Mouse (Mus musculus) CH12.LX (cell line): ENCODE results near the gene Olfr617. TPM values are rescaled to one million over a fixed set of nuclear protein-coding genes. Genes with fewer than 3 reads are reported as not detected.

Source experiments
- DNase-seq: peaks from one replicate; pipeline ENCODE4 v3.0.0-alpha.2; 2013; ENCODE audit errors: extremely low read depth
- H3K27ac ChIP-seq: 2 replicates; pipeline ENCODE4 v1.5.1; 2012; ENCODE audit warnings: low read depth, mild to moderate bottlenecking, control low read depth, moderate library complexity; ENCODE audit not compliant: insufficient read depth
- H3K27me3 ChIP-seq: replicated peaks from 2 replicates; pipeline ENCODE3; 2012; ENCODE audit warnings: inconsistent platforms
- H3K36me3 ChIP-seq, 2 experiments: replicated peaks in 1 of 2; 2 replicates each; pipeline versions ENCODE3 to v1.6.1; 2012; ENCODE audit warnings: inconsistent platforms in 1 of 2, low read length in 1 of 2, mild to moderate bottlenecking in 1 of 2, mixed read lengths in 1 of 2, moderate library complexity in 1 of 2; ENCODE audit not compliant: control insufficient read depth in 1 of 2, insufficient read depth in 1 of 2
- H3K4me1 ChIP-seq, 2 experiments: 2 replicates each; pipeline ENCODE4 v1.6.1; 2012; ENCODE audit warnings: inconsistent platforms in 1 of 2, moderate library complexity in 1 of 2; ENCODE audit not compliant: insufficient read depth in 2 of 2, control insufficient read depth in 1 of 2
- H3K4me2 ChIP-seq: 2 replicates; pipeline ENCODE4 v1.6.1; 2012; ENCODE audit warnings: low read depth, mild to moderate bottlenecking, control low read depth; ENCODE audit not compliant: poor library complexity, insufficient read depth, severe bottlenecking
- H3K4me3 ChIP-seq, 3 experiments: fragments of 150-350 bp in 1 of 3; sonication (generic) in 1 of 3; replicated peaks in 1 of 3; 2 replicates each; pipeline versions ENCODE3 to v1.5.1; 2011 to 2012; ENCODE audit warnings: low read depth in 2 of 3, low read length in 2 of 3, mild to moderate bottlenecking in 2 of 3, moderate library complexity in 2 of 3, control low read depth in 1 of 3, improper control_type of control experiment in 1 of 3, inconsistent platforms in 1 of 3, mixed read lengths in 1 of 3; ENCODE audit not compliant: poor library complexity in 1 of 3
- H3K79me2 ChIP-seq: replicated peaks from 2 replicates; pipeline ENCODE4 v1.6.1; 2012; ENCODE audit warnings: mild to moderate bottlenecking, moderate library complexity; ENCODE audit not compliant: control insufficient read depth, poor library complexity, insufficient read depth, severe bottlenecking; ENCODE audit errors: extremely low read depth
- H3K9ac ChIP-seq: 2 replicates; pipeline ENCODE4 v1.6.1; 2012; ENCODE audit warnings: low read depth, mild to moderate bottlenecking, control low read depth, moderate library complexity; ENCODE audit not compliant: insufficient read depth
- H3K9me3 ChIP-seq: replicated peaks from 2 replicates; pipeline ENCODE3; 2012; ENCODE audit warnings: low read length, inconsistent platforms, mixed read lengths
- BHLHE40 ChIP-seq: IDR thresholded peaks from 2 replicates; pipeline ENCODE4 v1.6.1; 2011; ENCODE audit warnings: mild to moderate bottlenecking, low read depth, low read length, improper control_type of control experiment
- CHD1 ChIP-seq: IDR thresholded peaks from 2 replicates; pipeline ENCODE4 v1.6.1; 2012; ENCODE audit warnings: low read depth, low read length, improper control_type of control experiment, inconsistent platforms
- CHD2 ChIP-seq: IDR thresholded peaks from 2 replicates; pipeline ENCODE4 v1.6.1; 2011; ENCODE audit warnings: low read length, improper control_type of control experiment
- CTCF ChIP-seq, 2 experiments: IDR thresholded peaks in 1 of 2; conservative IDR thresholded peaks in 1 of 2; 2 replicates each; pipeline ENCODE4 v1.5.1; 2011 to 2012; ENCODE audit warnings: low read depth in 2 of 2, low read length in 2 of 2, improper control_type of control experiment in 1 of 2, inconsistent platforms in 1 of 2, mild to moderate bottlenecking in 1 of 2, moderate library complexity in 1 of 2
- E2F4 ChIP-seq: IDR thresholded peaks from 2 replicates; pipeline ENCODE4 v1.6.1; 2011; ENCODE audit warnings: low read depth, low read length, improper control_type of control experiment; ENCODE audit not compliant: insufficient replicate concordance
- ELF1 ChIP-seq: IDR thresholded peaks from 2 replicates; pipeline ENCODE4 v1.6.1; 2014; ENCODE audit warnings: low read depth, mild to moderate bottlenecking, inconsistent platforms, low read length, improper control_type of control experiment
- GABPA ChIP-seq: IDR thresholded peaks from 2 replicates; pipeline ENCODE4 v1.6.1; 2012; ENCODE audit warnings: low read depth, low read length, improper control_type of control experiment, inconsistent platforms; ENCODE audit not compliant: insufficient replicate concordance
- HCFC1 ChIP-seq: IDR thresholded peaks from 2 replicates; pipeline ENCODE4 v1.6.1; 2012; ENCODE audit warnings: low read depth, mild to moderate bottlenecking, inconsistent platforms, low read length, improper control_type of control experiment
- JUN ChIP-seq: IDR thresholded peaks from 2 replicates; pipeline ENCODE4 v1.6.1; 2011; ENCODE audit warnings: low read depth, mild to moderate bottlenecking, low read length, improper control_type of control experiment, moderate library complexity; ENCODE audit not compliant: insufficient read depth
- JUND ChIP-seq: conservative IDR thresholded peaks from 2 replicates; pipeline ENCODE4 v1.6.1; 2011; ENCODE audit warnings: low read depth, low read length, improper control_type of control experiment
- KAT2A ChIP-seq: IDR thresholded peaks from 2 replicates; pipeline ENCODE4 v1.6.1; 2012; ENCODE audit warnings: low read length, improper control_type of control experiment, inconsistent platforms; ENCODE audit not compliant: insufficient replicate concordance
- MAFK ChIP-seq: IDR thresholded peaks from 2 replicates; pipeline ENCODE4 v1.6.1; 2011; ENCODE audit warnings: low read length, improper control_type of control experiment; ENCODE audit not compliant: insufficient replicate concordance
- MAX ChIP-seq: IDR thresholded peaks from 2 replicates; pipeline ENCODE4 v1.6.1; 2011; ENCODE audit warnings: low read length, improper control_type of control experiment
- MXI1 ChIP-seq: IDR thresholded peaks from 2 replicates; pipeline ENCODE4 v1.6.1; 2011; ENCODE audit warnings: mild to moderate bottlenecking, low read depth, low read length, improper control_type of control experiment
- MYC ChIP-seq: IDR thresholded peaks from 2 replicates; pipeline ENCODE4 v1.6.1; 2011; ENCODE audit warnings: low read depth, mild to moderate bottlenecking, improper control_type of control experiment, low read length
- NELFE ChIP-seq: IDR thresholded peaks from 2 replicates; pipeline ENCODE4 v1.6.1; 2011; ENCODE audit warnings: low read depth, low read length, improper control_type of control experiment
- NRF1 ChIP-seq: IDR thresholded peaks from 2 replicates; pipeline ENCODE4 v1.6.1; 2014; ENCODE audit warnings: low read depth, mild to moderate bottlenecking, inconsistent platforms, low read length, improper control_type of control experiment, moderate library complexity
- PAX5 ChIP-seq: IDR thresholded peaks from 2 replicates; pipeline ENCODE4 v1.6.1; 2012; ENCODE audit warnings: low read length, inconsistent platforms, mixed read lengths
- POLR2A ChIP-seq: IDR thresholded peaks from 2 replicates; pipeline ENCODE4 v1.6.1; 2011; ENCODE audit warnings: low read depth, mild to moderate bottlenecking, improper control_type of control experiment, low read length
- POLR2AphosphoS2 ChIP-seq: IDR thresholded peaks from 2 replicates; pipeline ENCODE4 v1.6.1; 2011; ENCODE audit warnings: low read depth, low read length, improper control_type of control experiment
- RAD21 ChIP-seq: IDR thresholded peaks from 2 replicates; pipeline ENCODE4 v1.6.1; 2011; ENCODE audit warnings: low read depth, mild to moderate bottlenecking, low read length, improper control_type of control experiment, moderate library complexity
- RCOR1 ChIP-seq: conservative IDR thresholded peaks from 2 replicates; pipeline ENCODE4 v1.6.1; 2012; ENCODE audit warnings: low read depth, mild to moderate bottlenecking, inconsistent platforms, low read length, improper control_type of control experiment
- SIN3A ChIP-seq: IDR thresholded peaks from 2 replicates; pipeline ENCODE4 v1.6.1; 2012; ENCODE audit warnings: low read length, improper control_type of control experiment, inconsistent platforms
- SMC3 ChIP-seq: IDR thresholded peaks from 2 replicates; pipeline ENCODE4 v1.6.1; 2011; ENCODE audit warnings: low read depth, low read length, improper control_type of control experiment
- TBP ChIP-seq: conservative IDR thresholded peaks from 2 replicates; pipeline ENCODE4 v1.6.1; 2011; ENCODE audit warnings: low read depth, low read length, improper control_type of control experiment
- ZC3H11A ChIP-seq: IDR thresholded peaks from 2 replicates; pipeline ENCODE4 v1.6.1; 2012; ENCODE audit warnings: low read depth, mild to moderate bottlenecking, inconsistent platforms, low read length, improper control_type of control experiment
- ZMIZ1 ChIP-seq: IDR thresholded peaks from 2 replicates; pipeline ENCODE4 v1.6.1; 2012; ENCODE audit warnings: low read depth, mild to moderate bottlenecking, inconsistent platforms, low read length, improper control_type of control experiment
- ZNF384 ChIP-seq: IDR thresholded peaks from 2 replicates; pipeline ENCODE4 v1.6.1; 2012; ENCODE audit warnings: low read depth, low read length, improper control_type of control experiment, inconsistent platforms
- dilution Hi-C: fragments of 300-500 bp; cut with MboI; formaldehyde crosslinking; loops from 2 replicates; pipeline ENCODE4 v1.14.3; 2020; ENCODE audit warnings: low sequenced_read_pairs; ENCODE audit not compliant: extremely low pct_unique_long_range_greater_than_20kb, extremely low pct_ligation_motif_present
- in situ Hi-C: fragments of 300-500 bp; cut with MboI; formaldehyde crosslinking; loops from 3 replicates; pipeline ENCODE4 v1.14.3; 2019; ENCODE audit warnings: low sequenced_read_pairs, low pct_ligation_motif_present, low pct_unique_long_range_greater_than_20kb, mixed read lengths
- polyA plus RNA-seq: library from polyadenylated mRNA; unstranded; fragments of >175 nt; gene quantifications from 2 replicates; pipeline ENCODE4 v1.2.1, GENCODE M21; 2012; ENCODE audit warnings: low read depth; ENCODE audit not compliant: insufficient read length
- total RNA-seq, 2 experiments: library from RNA; depleted of rRNA; stranded (reverse); fragments of 300-350 nt in 1 of 2; fragments of >200 nt in 1 of 2; gene quantifications; 2 replicates each; pipeline ENCODE4 v1.2.3; 2012 to 2014

The Olfr617 gene
- total and polyA plus RNA-seq, 3 experiments: not detected

DNA sequence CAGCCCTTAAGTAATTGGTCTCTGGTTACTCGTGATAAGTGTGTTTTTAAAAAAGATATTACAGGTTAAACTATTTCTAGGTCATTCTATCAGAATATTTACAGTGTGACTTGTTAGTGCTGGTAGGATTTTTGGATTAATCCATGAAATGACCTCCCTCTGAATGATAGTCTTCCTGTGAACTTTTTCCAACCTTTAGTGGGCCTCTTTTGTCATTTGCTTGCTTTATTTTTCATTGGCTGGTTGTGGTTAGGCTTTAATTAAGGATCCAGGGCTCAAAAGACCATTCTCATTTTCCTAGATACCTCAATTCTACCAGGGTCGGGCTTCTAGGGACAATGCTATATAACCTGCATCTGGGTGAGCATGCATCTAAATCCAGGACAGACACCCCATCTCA lies 16.9 kb downstream of the Olfr617 start, which contains the start of gene Olfr618:
TSS of gene Olfr618 (plus strand) at position 301 of the 400 bp plus-strand sequence.
- no peak within 1 kb of the TSS for H3K4me3 ChIP-seq
- no peak for DNase-seq
- no peaks in the 10 kb centered on the region for H3K36me3 ChIP-seq
- no peak within 1 kb of the TSS for H3K9ac ChIP-seq
- H3K4me2 ChIP-seq: no peak within 1 kb of the TSS
- H3K27me3 ChIP-seq: no peaks in the 10 kb centered on the region
- no peaks in the 10 kb centered on the region for H3K9me3 ChIP-seq
- TF ChIP-seq SMC3 (no peak), JUN (no peak), E2F4 (no peak), CTCF (conservative IDR thresholded peaks at IDR 0.05 in 1 of 2, IDR thresholded peaks at IDR 0.05 in 1 of 2; ENCODE audit: low read depth in 2 of 2, low read length in 2 of 2) (no peak), BHLHE40 (no peak), POLR2A (no peak)
- TF ChIP-seq, all 38 proteins: peak for 0
- dilution Hi-C loops: no loop called here
- in situ Hi-C loops: no loop called here
- Histone ChIP-seq H3K79me2 (no peaks in the 10 kb centered on the region), H3K27ac (no peak within 1 kb of the TSS), H3K4me1 (no peaks in the 10 kb centered on the region)

DNA sequence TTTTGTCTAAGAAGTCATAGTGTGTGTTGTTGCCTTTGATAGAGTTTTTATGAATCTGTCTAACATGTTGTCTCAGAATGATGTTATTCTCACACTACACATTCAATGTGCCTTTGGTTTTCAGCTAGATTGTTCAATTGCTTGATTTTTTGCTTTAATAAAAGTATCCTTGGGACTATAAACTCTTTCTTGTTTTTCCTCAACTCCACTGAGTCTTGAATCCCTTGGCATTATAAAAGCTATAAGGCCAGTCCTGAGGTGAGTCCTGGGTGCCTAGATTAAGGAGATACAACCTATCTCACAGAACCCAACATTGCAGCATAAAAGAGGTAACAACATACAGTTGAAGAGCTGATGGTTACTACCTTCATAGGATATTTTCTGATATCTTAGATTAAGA lies 27.4 kb downstream of the Olfr617 start, which contains the start of gene Olfr619:
TSS of gene Olfr619 (plus strand) at position 301 of the 400 bp plus-strand sequence.
- Histone ChIP-seq H3K4me2 (no peak within 1 kb of the TSS), H3K9me3 (no peaks in the 10 kb centered on the region), H3K9ac (no peak within 1 kb of the TSS), H3K27me3 (no peaks in the 10 kb centered on the region), H3K79me2 (no peaks in the 10 kb centered on the region), H3K27ac (no peak within 1 kb of the TSS), H3K4me3 (no peak within 1 kb of the TSS), H3K4me1 (no peaks in the 10 kb centered on the region), H3K36me3 (no peaks in the 10 kb centered on the region)
- in situ Hi-C loops (no loop called here), dilution Hi-C loops (no loop called here)
- no peak for DNase-seq
- TF ChIP-seq E2F4 (no peak), CHD2 (no peak), GABPA (no peak), PAX5 (no peak), MXI1 (no peak), JUND (no peak), POLR2AphosphoS2 (no peak), MAX (no peak), KAT2A (no peak), NELFE (no peak)

DNA sequence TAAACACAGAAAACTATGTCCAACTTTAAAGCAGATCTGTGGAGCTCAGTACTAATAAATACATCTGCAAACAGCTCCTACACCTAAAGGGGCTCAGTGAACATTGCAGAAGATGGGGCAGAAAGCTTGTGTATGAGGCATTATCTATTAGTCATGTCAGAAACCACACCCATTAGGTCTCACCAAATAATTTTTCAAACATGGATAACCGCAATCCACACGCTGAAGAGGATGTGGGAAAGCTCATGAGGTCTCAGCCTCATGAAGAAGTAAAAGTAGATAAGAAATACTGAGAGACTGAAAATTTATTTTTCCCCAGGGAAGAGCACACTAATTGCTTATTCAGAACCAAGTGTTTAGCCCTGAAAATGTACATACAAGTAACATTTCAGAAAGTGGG lies 34.6 kb downstream of the Olfr617 start:
- no peak overlapping the region for H3K4me3 ChIP-seq
- no peak overlapping the region for H3K27ac ChIP-seq
- no peaks in the 10 kb centered on the region for H3K4me1 ChIP-seq
- H3K27me3 ChIP-seq: no peaks in the 10 kb centered on the region
- no peaks in the 10 kb centered on the region for H3K79me2 ChIP-seq
- no peaks in the 10 kb centered on the region for H3K36me3 ChIP-seq
- no peak for TF ChIP-seq RAD21
- TF ChIP-seq ZMIZ1: no peak
- no peak for TF ChIP-seq CHD2
- no peak for TF ChIP-seq CHD1
- no peak for TF ChIP-seq NELFE
- no peak for TF ChIP-seq MYC
- TF ChIP-seq MAFK: no peak
- TF ChIP-seq SIN3A: no peak
- TF ChIP-seq RCOR1: no peak
- TF ChIP-seq GABPA: no peak
- TF ChIP-seq KAT2A: no peak
- TF ChIP-seq NRF1: no peak
- no peak for TF ChIP-seq HCFC1
- TF ChIP-seq ZNF384: no peak
- no peak for TF ChIP-seq ZC3H11A
- TF ChIP-seq MAX: no peak
- no peak for TF ChIP-seq SMC3
- no peak for TF ChIP-seq TBP
- no peak for TF ChIP-seq BHLHE40
- TF ChIP-seq ELF1: no peak
- dilution Hi-C loops: no loop called here
- no peak overlapping the region for H3K9ac ChIP-seq
- in situ Hi-C loops: no loop called here
- H3K9me3 ChIP-seq: no peaks in the 10 kb centered on the region
- no peak overlapping the region for H3K4me2 ChIP-seq
- no peak for DNase-seq
